Mouse (Mus musculus) forebrain, embryonic 16.5 days (tissue): ENCODE data around the gene Ngly1. TPM values are rescaled to one million over a fixed set of nuclear protein-coding genes. Genes with fewer than 3 reads are reported as not detected.
"Not testable (repeated sequence)": the region's sequence is repeated elsewhere in the genome, so short reads cannot be mapped to it uniquely, and the experiment has no call there.

Experiments
- ATAC-seq: fragments of 200-750 bp; cut with Nextera tagmentation; 2 replicates; pipeline ENCODE4 v1.8.0; 2017; ENCODE audit warnings: mild to moderate bottlenecking, moderate library complexity
- H3K27ac ChIP-seq: fragments of 300-500 bp; sonication (generic); 2 replicates; pipeline ENCODE4 v1.5.1; 2014; ENCODE audit warnings: low read length, control low read depth
- H3K27me3 ChIP-seq: fragments of 300-500 bp; sonication (generic); replicated peaks from 2 replicates; pipeline ENCODE4 v1.6.1; 2014; ENCODE audit warnings: low read length; ENCODE audit not compliant: control insufficient read depth, insufficient read depth
- H3K36me3 ChIP-seq: fragments of 300-500 bp; sonication (generic); 2 replicates; pipeline ENCODE4 v1.6.1; 2014; ENCODE audit not compliant: control insufficient read depth, insufficient read depth
- H3K4me1 ChIP-seq: fragments of 300-500 bp; sonication (generic); replicated peaks from 2 replicates; pipeline ENCODE4 v1.6.1; 2014; ENCODE audit warnings: low read length; ENCODE audit not compliant: control insufficient read depth, insufficient read depth
- H3K4me2 ChIP-seq: fragments of 300-500 bp; sonication (generic); 2 replicates; pipeline ENCODE4 v1.6.1; 2014; ENCODE audit warnings: mild to moderate bottlenecking, low read length, control low read depth
- H3K4me3 ChIP-seq: fragments of 300-500 bp; sonication (generic); replicated peaks from 2 replicates; pipeline ENCODE4 v1.5.1; 2014; ENCODE audit warnings: mild to moderate bottlenecking, low read length, control low read depth
- H3K9ac ChIP-seq: fragments of 300-500 bp; sonication (generic); replicated peaks from 2 replicates; pipeline ENCODE4 v1.6.1; 2014; ENCODE audit warnings: low read depth, low read length, control low read depth
- H3K9me3 ChIP-seq: fragments of 300-500 bp; sonication (generic); 2 replicates; pipeline ENCODE4 v1.6.1; 2016; ENCODE audit warnings: low read length; ENCODE audit not compliant: control insufficient read depth
- WGBS: fragments of 180-500 bp; shearing (Covaris S2); extraction: QIAGEN DNeasy Blood & Tissue Kit; methylation state at CpG from one replicate; pipeline ENCODE4 v1.1.7; 2014; 5-methylcytosine and 5-hydroxymethylcytosine counted together
- polyA plus RNA-seq: library from polyadenylated mRNA; unstranded; fragments of >200 nt; fragmentation: Nextera tagmentation; extraction: Ambion mirVana; gene quantifications from 2 replicates; pipeline ENCODE4 v1.2.1, GENCODE M21; 2015

Gene Ngly1
- polyA plus RNA-seq, 1 experiment from 2014 or later: 25.2 TPM

GRCm38 (mm10) chr14:16292371-16292770, 43.3 kb downstream of the Ngly1 start:
- no peak overlapping the region for H3K4me3 ChIP-seq
- no peak for ATAC-seq
- H3K9ac ChIP-seq: no peak overlapping the region
- H3K27me3 ChIP-seq: no peaks in the 10 kb centered on the region
- 0% methylated on average over 1 of the region's 1 CpGs for WGBS
- H3K36me3 ChIP-seq: peaks cover 4% of the 10 kb centered on the region; the same call in 1 of the 2 replicates
- no peak overlapping the region for H3K27ac ChIP-seq
- H3K9me3 ChIP-seq: no peaks in the 10 kb centered on the region
- no peak overlapping the region for H3K4me2 ChIP-seq
- H3K4me1 ChIP-seq: no peaks in the 10 kb centered on the region

- no peak overlapping the region for H3K4me2 ChIP-seq
- no peaks in the 10 kb centered on the region for H3K27me3 ChIP-seq
- H3K27ac ChIP-seq: no peak overlapping the region
- no peak for ATAC-seq
- no peak overlapping the region for H3K4me3 ChIP-seq
- H3K9me3 ChIP-seq: no peaks in the 10 kb centered on the region
- H3K4me1 ChIP-seq: no peaks in the 10 kb centered on the region
- H3K36me3 ChIP-seq: peaks cover 4% of the 10 kb centered on the region; the same call in 1 of the 2 replicates
- H3K9ac ChIP-seq: no peak overlapping the region
These were observed 43.9 kb downstream of the Ngly1 start for GRCm38 (mm10) chr14:16293015-16293414.

- Histone ChIP-seq H3K4me3 (no peak overlapping the region), H3K36me3 (peaks cover 4% of the 10 kb centered on the region; the same call in 1 of the 2 replicates), H3K4me1 (no peaks in the 10 kb centered on the region), H3K4me2 (no peak overlapping the region), H3K9me3 (no peaks in the 10 kb centered on the region), H3K9ac (no peak overlapping the region), H3K27ac (no peak overlapping the region), H3K27me3 (no peaks in the 10 kb centered on the region)
- no peak for ATAC-seq
- 89% methylated on average over 1 of the region's 1 CpGs for WGBS
These were observed 44.8 kb downstream of the Ngly1 start for GRCm38 (mm10) chr14:16293921-16294320.

- no peaks in the 10 kb centered on the region for H3K27me3 ChIP-seq
- WGBS: 48% methylated on average over 2 of the region's 2 CpGs
- no peak overlapping the region for H3K4me3 ChIP-seq
- no peak overlapping the region for H3K9ac ChIP-seq
- no peaks in the 10 kb centered on the region for H3K9me3 ChIP-seq
- no peak for ATAC-seq
- H3K4me1 ChIP-seq: no peaks in the 10 kb centered on the region
- H3K4me2 ChIP-seq: no peak overlapping the region
- no peak overlapping the region for H3K27ac ChIP-seq
- H3K36me3 ChIP-seq: 0 out of 2 replicates have a peak, but pooled peaks cover 2% of the 10 kb centered on the region
These were observed 47.9 kb downstream of the Ngly1 start for GRCm38 (mm10) chr14:16296816-16297468.

- no peaks in the 10 kb centered on the region for H3K9me3 ChIP-seq
- H3K36me3 ChIP-seq: no peaks in the 10 kb centered on the region
- no peak overlapping the region for H3K4me2 ChIP-seq
- 91% methylated on average over 5 of the region's 5 CpGs for WGBS
- no peak overlapping the region for H3K27ac ChIP-seq
- no peaks in the 10 kb centered on the region for H3K27me3 ChIP-seq
- H3K4me1 ChIP-seq: no peaks in the 10 kb centered on the region
- ATAC-seq: no peak
- no peak overlapping the region for H3K4me3 ChIP-seq
- H3K9ac ChIP-seq: no peak overlapping the region
These were observed 52.7 kb downstream of the Ngly1 start for GRCm38 (mm10) chr14:16301735-16302134.

GRCm38 (mm10) chr14:16302688-16303087, 53.6 kb downstream of the Ngly1 start:
- no peaks in the 10 kb centered on the region for H3K4me1 ChIP-seq
- no peak for ATAC-seq
- no peaks in the 10 kb centered on the region for H3K36me3 ChIP-seq
- no peaks in the 10 kb centered on the region for H3K9me3 ChIP-seq
- no peak overlapping the region for H3K27ac ChIP-seq
- 22% methylated on average over 1 of the region's 1 CpGs for WGBS
- H3K4me3 ChIP-seq: no peak overlapping the region
- no peaks in the 10 kb centered on the region for H3K27me3 ChIP-seq
- no peak overlapping the region for H3K9ac ChIP-seq
- no peak overlapping the region for H3K4me2 ChIP-seq

- Histone ChIP-seq H3K27me3 (no peaks in the 10 kb centered on the region), H3K4me3 (no peak overlapping the region), H3K36me3 (no peaks in the 10 kb centered on the region), H3K9ac (no peak overlapping the region), H3K9me3 (no peaks in the 10 kb centered on the region), H3K4me1 (0 out of 2 replicates have a peak, but pooled peaks cover 2% of the 10 kb centered on the region), H3K4me2 (no peak overlapping the region), H3K27ac (no peak overlapping the region)
- 37% methylated on average over 6 of the region's 6 CpGs for WGBS
- ATAC-seq: no peak
These were observed 61.7 kb downstream of the Ngly1 start for GRCm38 (mm10) chr14:16310791-16311190.

- 60% methylated on average over 1 of the region's 1 CpGs for WGBS
- no peak for ATAC-seq
- H3K27me3 ChIP-seq: no peaks in the 10 kb centered on the region
These were observed 63.5 kb downstream of the Ngly1 start for GRCm38 (mm10) chr14:16312599-16312998.

GRCm38 (mm10) chr14:16313073-16313472, 64.0 kb downstream of the Ngly1 start:
- H3K27me3 ChIP-seq, H3K4me1 ChIP-seq, H3K27ac ChIP-seq, H3K36me3 ChIP-seq, H3K9me3 ChIP-seq, H3K9ac ChIP-seq, H3K4me2 ChIP-seq, ATAC-seq, H3K4me3 ChIP-seq: not testable (repeated sequence)
- 86% methylated on average over 2 of the region's 2 CpGs for WGBS

More at GRCm38 (mm10) chr14:16312599-16312998, 63.5 kb downstream of the Ngly1 start:
- Histone ChIP-seq H3K4me2 (no peak overlapping the region), H3K4me3 (no peak overlapping the region), H3K9me3 (no peaks in the 10 kb centered on the region), H3K36me3 (no peaks in the 10 kb centered on the region), H3K4me1 (0 out of 2 replicates have a peak, but pooled peaks cover 2% of the 10 kb centered on the region), H3K9ac (no peak overlapping the region), H3K27ac (no peak overlapping the region)
